Mouse (Mus musculus) hindbrain, embryonic 14.5 days (tissue): ENCODE measurements at regions not wholly inside any gene's neighbourhood (a gene's known extent, or its start where the extent isn't known, plus 50 kb on each side); places are given as distances from the start of the nearest gene placed in this dataset.

Experiments used
- ATAC-seq: fragments of 200-750 bp; cut with Nextera tagmentation; 2 replicates; pipeline ENCODE4 v1.8.0; 2017; ENCODE audit warnings: moderate number of reproducible peaks, mild to moderate bottlenecking, moderate TSS enrichment, moderate library complexity; ENCODE audit not compliant: low FRiP score
- DNase-seq: peaks from one replicate; pipeline ENCODE4 v3.0.0-alpha.2; 2015; ENCODE audit warnings: low spot score
- H3K27ac ChIP-seq: fragments of 300-500 bp; sonication (generic); 2 replicates; pipeline ENCODE4 v1.5.1; 2014; ENCODE audit warnings: mild to moderate bottlenecking, moderate library complexity
- H3K27me3 ChIP-seq: fragments of 300-500 bp; sonication (generic); 2 replicates; pipeline ENCODE4 v1.6.1; 2014; ENCODE audit warnings: mild to moderate bottlenecking, low read length, mixed read lengths; ENCODE audit not compliant: control insufficient read depth, insufficient read depth
- H3K36me3 ChIP-seq: fragments of 300-500 bp; sonication (generic); replicated peaks from 2 replicates; pipeline ENCODE4 v1.6.1; 2014; ENCODE audit not compliant: control insufficient read depth, insufficient read depth
- H3K4me1 ChIP-seq: fragments of 300-500 bp; sonication (generic); replicated peaks from 2 replicates; pipeline ENCODE4 v1.6.1; 2014; ENCODE audit warnings: antibody characterized with exemption, low read length, mixed read lengths; ENCODE audit not compliant: control insufficient read depth, insufficient read depth
- H3K4me2 ChIP-seq: fragments of 300-500 bp; sonication (generic); replicated peaks from 2 replicates; pipeline ENCODE4 v1.6.1; 2014; ENCODE audit warnings: mild to moderate bottlenecking, moderate library complexity
- H3K4me3 ChIP-seq: fragments of 300-500 bp; sonication (generic); replicated peaks from 2 replicates; pipeline ENCODE4 v1.5.1; 2014; ENCODE audit warnings: mild to moderate bottlenecking, low read length
- H3K9ac ChIP-seq: fragments of 300-500 bp; sonication (generic); 2 replicates; pipeline ENCODE4 v1.6.1; 2014
- H3K9me3 ChIP-seq: fragments of 300-500 bp; sonication (generic); 2 replicates; pipeline ENCODE4 v1.6.1; 2016; ENCODE audit warnings: low read length; ENCODE audit not compliant: control insufficient read depth
- WGBS: fragments of 180-500 bp; shearing (Covaris S2); extraction: QIAGEN DNeasy Blood & Tissue Kit; methylation state at CpG from one replicate; pipeline ENCODE4 v1.1.7; 2014; 5-methylcytosine and 5-hydroxymethylcytosine counted together

DNA sequence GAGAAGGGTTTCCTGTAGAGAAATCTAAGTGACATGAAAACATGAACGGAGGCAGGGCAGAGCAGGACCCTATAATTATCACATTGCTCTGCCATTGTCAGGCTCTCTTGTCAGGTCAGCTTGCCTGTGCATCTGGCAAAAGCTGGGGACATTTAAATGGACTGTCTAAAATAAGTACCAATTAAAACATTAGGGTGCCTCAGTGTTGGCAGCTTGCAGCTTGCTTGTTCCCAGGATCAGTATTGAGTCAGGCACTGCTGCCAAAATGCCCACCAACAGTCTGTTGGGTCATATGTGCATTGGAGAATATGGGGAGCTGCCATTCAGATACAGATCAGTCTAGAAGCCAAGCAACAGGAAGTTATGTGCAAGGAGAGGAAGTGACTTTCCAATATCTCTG lies 349.5 kb upstream of the B3gat1 start:
- Histone ChIP-seq H3K4me2 (no peak overlapping the region), H3K4me1 (no peaks in the 10 kb centered on the region), H3K9me3 (no peaks in the 10 kb centered on the region), H3K27me3 (no peaks in the 10 kb centered on the region), H3K4me3 (no peak overlapping the region), H3K27ac (no peak overlapping the region), H3K36me3 (no peaks in the 10 kb centered on the region), H3K9ac (no peak overlapping the region)
- DNase-seq (no peak), ATAC-seq (no peak)
- WGBS, result 69% methylated on average over 1 of the region's 1 CpGs

DNA sequence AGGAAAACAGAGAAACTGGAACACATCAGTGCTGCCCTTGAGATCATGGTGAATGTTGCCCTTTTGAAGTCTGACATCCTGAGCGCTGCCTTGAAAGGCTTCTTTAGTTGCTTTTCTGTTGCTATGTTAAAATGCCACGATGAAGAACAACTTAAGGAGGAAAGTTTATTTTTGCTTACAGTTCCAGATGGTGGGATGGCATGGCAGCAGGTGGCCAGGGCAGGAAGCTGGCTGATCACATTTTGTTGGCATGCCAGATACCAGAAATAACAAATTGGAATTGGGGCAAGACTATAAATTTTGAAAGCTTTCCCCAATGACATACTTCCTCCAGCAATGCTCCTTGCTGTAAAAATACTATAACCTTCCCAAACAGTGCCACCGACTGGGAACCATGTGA lies 334.9 kb upstream of the B3gat1 start:
- H3K9ac ChIP-seq, result no peak overlapping the region
- DNase-seq (no peak), ATAC-seq (no peak)
- 77% methylated on average over 3 of the region's 3 CpGs for WGBS
- no peak overlapping the region for H3K27ac ChIP-seq
- no peaks in the 10 kb centered on the region for H3K36me3 ChIP-seq
- no peak overlapping the region for H3K4me3 ChIP-seq
- no peaks in the 10 kb centered on the region for H3K9me3 ChIP-seq
- no peaks in the 10 kb centered on the region for H3K27me3 ChIP-seq
- H3K4me2 ChIP-seq, result no peak overlapping the region
- no peaks in the 10 kb centered on the region for H3K4me1 ChIP-seq

DNA sequence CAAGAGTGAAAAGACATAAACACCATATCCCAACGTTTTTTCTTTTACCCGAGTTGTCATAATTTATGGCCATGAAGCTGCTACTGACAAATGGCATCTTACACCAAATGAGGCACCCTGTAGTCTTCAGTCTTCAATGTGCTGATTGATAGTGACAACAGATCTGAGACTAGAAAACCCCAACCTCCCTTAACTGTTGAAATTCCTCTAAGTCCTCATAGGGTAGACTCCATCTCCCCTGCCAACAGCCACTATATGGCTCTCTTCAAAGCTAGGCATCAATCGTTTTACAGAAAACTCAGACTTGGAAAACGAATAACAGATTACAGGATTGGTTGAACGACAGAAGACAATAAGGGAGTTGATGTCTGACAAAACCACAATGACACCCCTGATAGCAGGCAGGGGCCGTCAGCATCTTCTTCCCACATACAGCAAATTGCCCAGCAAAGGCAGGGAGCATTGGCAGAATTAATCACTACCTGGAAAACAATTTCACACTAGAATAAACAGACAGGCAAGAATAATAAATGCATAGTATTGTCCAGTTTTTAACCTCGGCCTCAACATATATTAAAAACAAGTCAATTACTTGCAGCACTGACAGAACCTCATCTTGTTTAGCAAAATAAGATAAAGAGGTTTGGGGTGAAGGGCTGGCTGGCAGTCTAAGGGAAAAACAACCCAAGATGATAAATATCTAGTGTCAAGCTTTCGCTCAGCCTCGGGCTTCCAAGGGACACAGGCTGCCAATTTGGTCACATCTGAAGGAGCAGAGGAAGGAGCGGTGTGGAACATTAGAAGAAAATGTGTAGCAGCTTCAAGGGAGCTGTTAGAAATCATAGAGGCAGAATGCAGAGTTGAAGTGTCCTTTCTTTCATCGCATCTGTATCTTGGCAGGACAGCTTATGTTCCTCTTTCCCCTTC lies 310.4 kb upstream of the B3gat1 start:
- H3K36me3 ChIP-seq, result no peaks in the 10 kb centered on the region
- no peak overlapping the region for H3K9ac ChIP-seq
- no peak overlapping the region for H3K4me2 ChIP-seq
- no peaks in the 10 kb centered on the region for H3K27me3 ChIP-seq
- H3K9me3 ChIP-seq, result no peaks in the 10 kb centered on the region
- H3K27ac ChIP-seq, result 0 out of 2 replicates have a peak overlapping the region, but pooled peaks have one; percentile 30
- no peak overlapping the region for H3K4me3 ChIP-seq
- 39% methylated on average over 11 of the region's 11 CpGs for WGBS
- H3K4me1 ChIP-seq, result peaks cover 11% of the 10 kb centered on the region; the same call in 1 of the 2 replicates
- DNase-seq (no peak), ATAC-seq (peak; percentile 46; the same call in 1 of the 2 replicates)

DNA sequence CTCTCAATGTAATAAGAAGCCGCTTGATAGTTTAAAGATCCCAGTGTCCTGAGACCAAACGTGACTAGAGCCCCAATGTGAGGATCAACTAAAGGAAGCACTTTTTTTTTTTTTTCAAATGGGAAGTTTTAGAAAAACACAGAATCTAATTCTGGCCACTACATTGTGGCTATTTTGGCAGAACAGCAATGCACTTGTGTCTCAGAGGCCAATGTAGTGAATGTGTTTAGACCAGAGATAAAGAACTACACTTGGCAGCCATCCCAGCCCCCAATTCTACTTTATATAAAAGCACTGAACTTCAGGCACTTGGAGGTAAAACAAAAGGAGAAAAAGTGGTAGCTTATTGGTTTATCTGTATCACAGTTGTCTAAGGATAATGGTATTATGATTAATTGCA lies 298.0 kb upstream of the B3gat1 start:
- Histone ChIP-seq H3K4me2 (no peak overlapping the region), H3K4me1 (no peaks in the 10 kb centered on the region), H3K27ac (no peak overlapping the region), H3K9me3 (no peaks in the 10 kb centered on the region), H3K9ac (no peak overlapping the region), H3K36me3 (no peaks in the 10 kb centered on the region), H3K4me3 (no peak overlapping the region), H3K27me3 (no peaks in the 10 kb centered on the region)
- peak; percentile 60; the same call in 1 of the 2 replicates for ATAC-seq
- DNase-seq, result peak; percentile 56
- WGBS, result 66% methylated on average over 2 of the region's 2 CpGs

DNA sequence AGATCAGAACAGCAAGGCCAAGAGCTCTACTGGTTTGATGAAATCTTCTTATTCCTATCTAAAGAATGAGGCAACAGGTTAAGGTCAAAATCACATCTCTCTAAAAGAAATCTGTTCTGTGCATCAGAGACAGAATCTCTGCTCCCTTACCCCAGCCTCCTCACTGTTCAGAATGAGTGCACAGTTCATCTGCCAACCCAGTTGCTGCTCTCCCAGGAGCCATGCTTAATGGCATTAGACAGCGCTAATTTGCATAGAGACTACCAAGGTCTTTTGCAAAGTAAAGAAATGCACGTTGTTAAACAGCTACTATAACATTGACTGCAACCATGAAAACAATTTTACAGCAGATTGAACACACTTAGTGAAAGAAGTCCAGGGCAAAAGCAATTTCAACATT lies 296.3 kb upstream of the B3gat1 start:
- 56% methylated on average over 2 of the region's 2 CpGs for WGBS
- no peak for DNase-seq

DNA sequence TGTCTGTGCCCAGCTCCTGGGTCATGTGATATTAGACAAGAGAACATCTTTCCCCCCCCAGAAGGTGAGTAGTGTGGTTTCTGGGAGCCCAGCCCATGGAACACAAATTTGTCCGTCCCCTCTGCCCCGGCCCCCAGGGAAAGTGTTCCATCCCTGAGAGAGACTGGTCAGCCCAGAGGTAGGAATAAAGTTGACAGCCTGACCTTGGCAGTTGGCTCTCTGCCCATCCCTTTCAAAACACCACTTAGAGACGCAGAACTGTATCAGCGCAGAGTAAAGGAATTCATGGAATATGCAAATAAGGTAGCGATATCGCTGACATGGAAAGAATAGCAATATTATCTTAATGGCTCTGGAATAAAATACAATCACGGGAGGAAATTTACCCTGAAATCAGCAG lies 279.6 kb upstream of the B3gat1 start:
- WGBS, result 42% methylated on average over 7 of the region's 7 CpGs
- no peaks in the 10 kb centered on the region for H3K36me3 ChIP-seq
- no peak overlapping the region for H3K27ac ChIP-seq
- H3K4me2 ChIP-seq, result no peak overlapping the region
- H3K4me3 ChIP-seq, result no peak overlapping the region
- H3K9ac ChIP-seq, result no peak overlapping the region
- H3K27me3 ChIP-seq, result no peaks in the 10 kb centered on the region
- no peaks in the 10 kb centered on the region for H3K9me3 ChIP-seq
- DNase-seq (no peak), ATAC-seq (no peak)
- H3K4me1 ChIP-seq, result no peaks in the 10 kb centered on the region

More for the DNA sequence above, 296.3 kb upstream of the B3gat1 start:
- no peaks in the 10 kb centered on the region for H3K9me3 ChIP-seq
- H3K4me3 ChIP-seq, result no peak overlapping the region
- H3K27me3 ChIP-seq, result no peaks in the 10 kb centered on the region
- H3K9ac ChIP-seq, result no peak overlapping the region
- no peak overlapping the region for H3K27ac ChIP-seq
- no peak for ATAC-seq
- H3K36me3 ChIP-seq, result no peaks in the 10 kb centered on the region
- no peaks in the 10 kb centered on the region for H3K4me1 ChIP-seq
- no peak overlapping the region for H3K4me2 ChIP-seq

DNA sequence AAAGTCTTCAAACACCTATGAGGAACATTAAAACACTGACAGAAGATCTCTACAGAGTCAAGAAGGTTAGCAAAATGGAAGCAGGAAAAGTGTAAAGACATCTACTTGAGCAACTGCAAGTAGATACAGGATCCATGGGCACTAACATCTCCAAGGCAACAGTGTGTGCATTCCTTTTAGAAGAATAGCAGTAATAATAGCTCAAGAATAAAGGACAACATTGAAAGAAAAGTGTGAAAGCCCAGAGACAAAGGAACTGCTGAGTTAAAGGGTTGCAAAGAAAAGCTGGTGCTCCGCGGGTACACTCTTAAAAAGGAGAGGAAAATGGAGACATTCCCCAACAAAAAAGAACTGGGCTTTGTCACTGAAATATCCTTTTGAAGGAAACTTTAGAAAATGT lies 272.4 kb upstream of the B3gat1 start:
- H3K9me3 ChIP-seq, result no peaks in the 10 kb centered on the region
- 11% methylated on average over 2 of the region's 2 CpGs for WGBS
- H3K27me3 ChIP-seq, result no peaks in the 10 kb centered on the region
- no peak overlapping the region for H3K4me2 ChIP-seq
- no peaks in the 10 kb centered on the region for H3K4me1 ChIP-seq
- no peak overlapping the region for H3K4me3 ChIP-seq
- no peaks in the 10 kb centered on the region for H3K36me3 ChIP-seq
- DNase-seq (no peak), ATAC-seq (no peak)
- H3K27ac ChIP-seq, result no peak overlapping the region
- no peak overlapping the region for H3K9ac ChIP-seq

DNA sequence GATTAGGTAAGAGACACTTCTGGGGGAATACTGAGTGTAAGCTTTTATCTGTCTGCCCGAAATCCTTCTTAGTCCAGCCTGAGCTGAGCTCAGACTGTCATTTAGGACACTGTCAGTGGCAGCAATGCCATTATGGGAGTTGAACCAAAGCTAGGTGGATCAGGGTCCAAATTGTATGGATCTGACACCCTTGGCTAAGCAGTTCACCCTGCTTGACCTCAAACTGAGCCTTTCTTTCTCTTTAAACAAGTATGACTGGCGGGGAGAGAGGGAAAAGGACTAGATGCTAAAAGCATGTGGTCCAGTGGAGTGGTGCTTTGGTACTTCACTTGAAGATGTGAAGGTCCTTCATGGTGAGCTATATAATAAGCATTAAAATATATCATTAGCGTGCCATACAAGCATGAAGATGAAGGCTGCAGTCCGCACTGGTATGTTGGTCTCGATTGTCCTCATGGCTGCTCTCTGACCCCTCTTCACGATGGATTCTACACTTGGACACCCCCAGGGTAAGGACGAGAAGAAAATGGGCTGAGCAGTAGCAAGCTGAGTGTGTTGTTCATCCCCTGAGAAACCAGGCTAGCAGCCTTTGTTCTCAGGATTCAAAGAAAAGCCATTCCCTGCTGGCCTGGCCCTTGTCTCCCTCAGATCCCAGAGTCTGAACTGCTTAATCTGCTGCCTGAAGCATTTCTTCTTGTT lies 262.7 kb upstream of the B3gat1 start:
- DNase-seq (no peak), ATAC-seq (no peak)
- H3K4me2 ChIP-seq, result no peak overlapping the region

DNA sequence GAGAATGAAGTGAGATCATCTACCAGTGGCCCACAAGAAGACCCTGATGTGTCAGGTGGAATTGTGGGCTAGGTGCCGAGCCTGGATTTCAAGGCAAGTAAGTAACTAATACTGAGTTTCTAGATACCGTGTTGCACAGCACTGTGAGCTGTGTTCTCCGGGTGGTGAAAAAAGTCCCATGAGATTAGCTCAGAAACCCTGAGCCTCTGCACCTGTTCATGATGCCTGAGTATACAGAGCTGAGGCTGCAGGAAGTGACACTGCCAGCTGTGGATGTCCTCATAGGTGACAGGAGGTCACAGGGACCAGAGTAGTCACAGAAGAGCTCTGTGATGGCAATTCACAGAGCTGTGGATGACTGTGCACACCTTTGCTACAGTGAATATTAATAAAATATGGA lies 257.2 kb upstream of the B3gat1 start:
- Histone ChIP-seq H3K9ac (no peak overlapping the region), H3K4me3 (no peak overlapping the region), H3K4me1 (no peaks in the 10 kb centered on the region), H3K27me3 (no peaks in the 10 kb centered on the region), H3K36me3 (no peaks in the 10 kb centered on the region), H3K27ac (no peak overlapping the region), H3K4me2 (no peak overlapping the region), H3K9me3 (no peaks in the 10 kb centered on the region)
- 94% methylated on average over 3 of the region's 3 CpGs for WGBS
- ATAC-seq, result no peak
- DNase-seq, result no peak

More for the DNA sequence above, 262.7 kb upstream of the B3gat1 start:
- Histone ChIP-seq H3K27me3 (no peaks in the 10 kb centered on the region), H3K27ac (no peak overlapping the region), H3K9me3 (no peaks in the 10 kb centered on the region), H3K36me3 (no peaks in the 10 kb centered on the region), H3K4me1 (no peaks in the 10 kb centered on the region), H3K9ac (no peak overlapping the region), H3K4me3 (no peak overlapping the region)
- 32% methylated on average over 7 of the region's 7 CpGs for WGBS
